Mouse (Mus musculus) neural tube, embryonic 11.5 days (tissue): ENCODE measurements around the gene Ilf3. TPM values are rescaled to one million over a fixed set of nuclear protein-coding genes. Genes with fewer than 3 reads are reported as not detected.

Experiments
- ATAC-seq: fragments of 200-750 bp; cut with Nextera tagmentation; 2 replicates; pipeline ENCODE4 v1.8.0; 2017; ENCODE audit warnings: moderate number of reproducible peaks, mild to moderate bottlenecking, moderate TSS enrichment, moderate library complexity; ENCODE audit not compliant: insufficient read depth, low FRiP score, low TSS enrichment
- DNase-seq: peaks from one replicate; pipeline ENCODE4 v3.0.0-alpha.2; 2015; ENCODE audit warnings: low spot score
- H3K27ac ChIP-seq: fragments of 300-500 bp; sonication (generic); 2 replicates; pipeline ENCODE4 v1.5.1; 2014; ENCODE audit warnings: low read depth, mild to moderate bottlenecking, low read length
- H3K27me3 ChIP-seq: fragments of 300-500 bp; sonication (generic); 2 replicates; pipeline ENCODE4 v1.6.1; 2014; ENCODE audit warnings: mild to moderate bottlenecking, low read length, mixed read lengths; ENCODE audit not compliant: control insufficient read depth, insufficient read depth
- H3K36me3 ChIP-seq: fragments of 300-500 bp; sonication (generic); 2 replicates; pipeline ENCODE4 v1.6.1; 2014; ENCODE audit warnings: mild to moderate bottlenecking, low read length, moderate library complexity, mixed read lengths; ENCODE audit not compliant: control insufficient read depth, insufficient read depth
- H3K4me1 ChIP-seq: fragments of 300-500 bp; sonication (generic); 2 replicates; pipeline ENCODE4 v1.6.1; 2014; ENCODE audit warnings: low read length, mixed read lengths; ENCODE audit not compliant: control insufficient read depth, insufficient read depth
- H3K4me2 ChIP-seq: fragments of 300-500 bp; sonication (generic); 2 replicates; pipeline ENCODE4 v1.6.1; 2014; ENCODE audit warnings: low read depth, mild to moderate bottlenecking, moderate library complexity
- H3K4me3 ChIP-seq: fragments of 300-500 bp; sonication (generic); 2 replicates; pipeline ENCODE4 v1.5.1; 2014; ENCODE audit warnings: low read depth, low read length
- H3K9ac ChIP-seq: fragments of 300-500 bp; sonication (generic); 2 replicates; pipeline ENCODE4 v1.6.1; 2014; ENCODE audit warnings: mild to moderate bottlenecking, low read length
- H3K9me3 ChIP-seq: fragments of 300-500 bp; sonication (generic); 2 replicates; pipeline ENCODE4 v1.6.1; 2016; ENCODE audit warnings: low read length; ENCODE audit not compliant: control insufficient read depth
- WGBS: fragments of 180-500 bp; shearing (Covaris S2); extraction: QIAGEN DNeasy Blood & Tissue Kit; methylation state at CpG from one replicate; pipeline ENCODE4 v1.1.7; 2014; 5-methylcytosine and 5-hydroxymethylcytosine counted together
- polyA plus RNA-seq: library from polyadenylated mRNA; unstranded; fragments of >200 nt; fragmentation: Nextera tagmentation; extraction: Ambion mirVana; gene quantifications from 2 replicates; pipeline ENCODE4 v1.2.1, GENCODE M21; 2014

Ilf3 gene
- polyA plus RNA-seq, 1 experiment from 2014 or later = 288 TPM

- H3K4me1 ChIP-seq = no peaks in the 10 kb centered on the region; the same call in 1 of the 2 replicates
- no peak overlapping the region for H3K27ac ChIP-seq
- no peaks in the 10 kb centered on the region for H3K36me3 ChIP-seq
- DNase-seq (no peak), ATAC-seq (no peak)
- no peak overlapping the region for H3K4me3 ChIP-seq
- H3K4me2 ChIP-seq = no peak overlapping the region
- H3K27me3 ChIP-seq = no peaks in the 10 kb centered on the region
- no peaks in the 10 kb centered on the region for H3K9me3 ChIP-seq
- H3K9ac ChIP-seq = no peak overlapping the region
These were observed 32.9 kb upstream of the Ilf3 start for GRCm38 (mm10) chr9:21334747-21335146.

GRCm38 (mm10) chr9:21335391-21335790 is 32.3 kb upstream of the Ilf3 start:
- no peak for ATAC-seq
- 86% methylated on average over 4 of the region's 4 CpGs for WGBS

GRCm38 (mm10) chr9:21336491-21336890 is 31.2 kb upstream of the Ilf3 start:
- H3K9me3 ChIP-seq = no peaks in the 10 kb centered on the region
- no peak overlapping the region for H3K9ac ChIP-seq
- H3K4me2 ChIP-seq = no peak overlapping the region
- H3K27ac ChIP-seq = no peak overlapping the region
- H3K4me1 ChIP-seq = no peaks in the 10 kb centered on the region; the same call in 1 of the 2 replicates
- H3K27me3 ChIP-seq = no peaks in the 10 kb centered on the region
- no peak for DNase-seq
- H3K36me3 ChIP-seq = no peaks in the 10 kb centered on the region
- WGBS = 87% methylated on average over 8 of the region's 8 CpGs
- H3K4me3 ChIP-seq = no peak overlapping the region
- no peak for ATAC-seq

More at GRCm38 (mm10) chr9:21335391-21335790, 32.3 kb upstream of the Ilf3 start:
- Histone ChIP-seq H3K9ac (no peak overlapping the region), H3K4me2 (no peak overlapping the region), H3K27ac (no peak overlapping the region), H3K4me3 (no peak overlapping the region), H3K36me3 (no peaks in the 10 kb centered on the region), H3K9me3 (no peaks in the 10 kb centered on the region), H3K27me3 (no peaks in the 10 kb centered on the region), H3K4me1 (no peaks in the 10 kb centered on the region; the same call in 1 of the 2 replicates)
- no peak for DNase-seq

- H3K9ac ChIP-seq = no peak overlapping the region
- no peaks in the 10 kb centered on the region for H3K36me3 ChIP-seq
- H3K4me1 ChIP-seq = no peaks in the 10 kb centered on the region
- ATAC-seq = no peak
- H3K27me3 ChIP-seq = no peaks in the 10 kb centered on the region
- H3K9me3 ChIP-seq = no peaks in the 10 kb centered on the region
- H3K4me2 ChIP-seq = no peak overlapping the region
- no peak overlapping the region for H3K27ac ChIP-seq
- 16% methylated on average over 20 of the region's 20 CpGs for WGBS
- DNase-seq = no peak
- no peak overlapping the region for H3K4me3 ChIP-seq
These were observed 30.0 kb upstream of the Ilf3 start for GRCm38 (mm10) chr9:21337652-21338051.

- Histone ChIP-seq H3K36me3 (peaks cover 4% of the 10 kb centered on the region; the same call in 1 of the 2 replicates), H3K4me1 (no peaks in the 10 kb centered on the region), H3K4me3 (no peak overlapping the region), H3K4me2 (no peak overlapping the region), H3K9ac (no peak overlapping the region), H3K9me3 (no peaks in the 10 kb centered on the region), H3K27me3 (no peaks in the 10 kb centered on the region), H3K27ac (no peak overlapping the region)
- WGBS = 85% methylated on average over 4 of the region's 4 CpGs
- DNase-seq (no peak), ATAC-seq (no peak)
These were observed 27.3 kb upstream of the Ilf3 start for GRCm38 (mm10) chr9:21340411-21340810.

- H3K36me3 ChIP-seq = peaks cover 15% of the 10 kb centered on the region
- 74% methylated on average over 16 of the region's 16 CpGs for WGBS
- H3K9ac ChIP-seq = no peak overlapping the region
- ATAC-seq = no peak
- no peak for DNase-seq
- no peak overlapping the region for H3K27ac ChIP-seq
- H3K9me3 ChIP-seq = no peaks in the 10 kb centered on the region
- no peaks in the 10 kb centered on the region for H3K27me3 ChIP-seq
- no peaks in the 10 kb centered on the region for H3K4me1 ChIP-seq
- no peak overlapping the region for H3K4me2 ChIP-seq
- no peak overlapping the region for H3K4me3 ChIP-seq
These were observed 20.9 kb upstream of the Ilf3 start for GRCm38 (mm10) chr9:21346627-21347365.

- no peak overlapping the region for H3K4me2 ChIP-seq
- no peaks in the 10 kb centered on the region for H3K9me3 ChIP-seq
- 83% methylated on average over 3 of the region's 3 CpGs for WGBS
- DNase-seq = no peak
- no peaks in the 10 kb centered on the region for H3K4me1 ChIP-seq
- H3K27me3 ChIP-seq = no peaks in the 10 kb centered on the region
- no peak overlapping the region for H3K4me3 ChIP-seq
- no peak overlapping the region for H3K27ac ChIP-seq
- H3K36me3 ChIP-seq = peaks cover 15% of the 10 kb centered on the region
- H3K9ac ChIP-seq = no peak overlapping the region
- ATAC-seq = no peak
These were observed 19.5 kb upstream of the Ilf3 start for GRCm38 (mm10) chr9:21348152-21348551.

- Histone ChIP-seq H3K9ac (no peak overlapping the region), H3K4me2 (no peak overlapping the region), H3K9me3 (no peaks in the 10 kb centered on the region), H3K4me3 (no peak overlapping the region), H3K36me3 (peaks cover 11% of the 10 kb centered on the region), H3K27ac (no peak overlapping the region), H3K27me3 (no peaks in the 10 kb centered on the region), H3K4me1 (no peaks in the 10 kb centered on the region)
- WGBS = 89% methylated on average over 7 of the region's 7 CpGs
- DNase-seq = no peak
- ATAC-seq = no peak
These were observed 16.5 kb upstream of the Ilf3 start for GRCm38 (mm10) chr9:21351178-21351577.

GRCm38 (mm10) chr9:21351702-21352377 is 15.8 kb upstream of the Ilf3 start:
- WGBS = 93% methylated on average over 4 of the region's 4 CpGs
- ATAC-seq = no peak
- H3K4me2 ChIP-seq = no peak overlapping the region
- no peak overlapping the region for H3K9ac ChIP-seq
- H3K36me3 ChIP-seq = peaks cover 8% of the 10 kb centered on the region
- H3K4me3 ChIP-seq = no peak overlapping the region
- H3K27ac ChIP-seq = no peak overlapping the region
- H3K27me3 ChIP-seq = no peaks in the 10 kb centered on the region
- DNase-seq = no peak
- no peaks in the 10 kb centered on the region for H3K9me3 ChIP-seq
- no peaks in the 10 kb centered on the region for H3K4me1 ChIP-seq
